Mouse (Mus musculus) liver, embryonic 14.5 days (tissue): ENCODE data around the gene Ccnc.

Experiments used
- CTCF ChIP-seq: IDR thresholded peaks from 2 replicates; pipeline ENCODE4 v1.5.1; 2016; ENCODE audit warnings: antibody characterized with exemption, low read depth, control low read depth
- EP300 ChIP-seq: IDR thresholded peaks from 2 replicates; pipeline ENCODE4 v1.6.1; 2016; ENCODE audit warnings: antibody characterized with exemption, low read depth

DNA sequence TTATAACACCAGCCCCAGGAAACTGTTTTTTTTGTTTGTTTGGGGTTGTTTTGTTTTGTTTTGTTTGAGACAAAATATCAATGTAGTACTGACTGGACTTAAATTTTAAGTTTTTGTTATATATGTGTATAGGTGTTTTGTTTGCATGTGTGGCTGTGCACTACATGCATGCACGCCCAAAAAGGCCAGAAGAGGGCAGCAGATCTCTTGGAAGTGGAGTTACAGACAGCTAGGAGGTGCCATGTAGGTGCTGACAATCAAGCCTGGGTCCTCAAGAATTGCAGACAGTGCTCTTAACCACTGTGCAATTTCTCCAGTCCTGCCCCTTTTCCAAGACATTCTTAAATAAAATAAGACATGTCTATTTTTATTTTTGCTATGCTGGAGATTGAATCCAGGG, 31.4 kb downstream of the Ccnc start:
- TF ChIP-seq CTCF, result peak; percentile 57
- TF ChIP-seq EP300, result no peak
